Mouse (Mus musculus) gastrocnemius, postnatal 36 days (tissue): ENCODE results near the gene Sigmar1. TPM values are rescaled to one million over a fixed set of nuclear protein-coding genes. Genes with fewer than 3 reads are reported as not detected.
"Not testable (repeated sequence)": the region's sequence is repeated elsewhere in the genome, so short reads cannot be mapped to it uniquely, and the experiment has no call there.

ENCODE experiments used
- DNase-seq, 2 experiments: peaks; one replicate each; pipeline ENCODE4 v3.0.0; 2022
- intact Hi-C: fragments of 180-260 bp; cut with DNase I; formaldehyde crosslinking; loops from one replicate; pipeline ENCODE4 v1.15.1; 2025
- total RNA-seq, 2 experiments: library from RNA; stranded (reverse); gene quantifications; 2 replicates each; pipeline ENCODE4 v1.2.3; 2021

Sigmar1 gene
- total RNA-seq, 2 experiments from 2014 or later = 7.2 to 8.8 TPM

GRCm38 (mm10) chr4:41688562-41688961 lies 67.4 kb downstream of the Sigmar1 start:
- intact Hi-C loops = not testable (repeated sequence)

More at GRCm38 (mm10) chr4:41688562-41688961, 67.4 kb downstream of the Sigmar1 start:
- DNase-seq = not testable (repeated sequence)

Other genes with a start within 250 kb of the Sigmar1 start
- under 1 TPM in 1 of 2 experiments, not detected in 1; 0.37 TPM for gene 1110017D15Rik, start 238.8 kb downstream of the Sigmar1 start, total RNA-seq
- 10 to 100 TPM; 19.3 to 20.4 TPM for gene Fam219a, start 186.6 kb downstream of the Sigmar1 start, total RNA-seq
- not detected for gene Dnaic1, start 186.4 kb downstream of the Sigmar1 start, total RNA-seq
- gene Enho, start 115.8 kb downstream of the Sigmar1 start, total RNA-seq = 10 to 100 TPM; 10.3 to 10.9 TPM
- gene Cntfr, start 59.1 kb downstream of the Sigmar1 start, total RNA-seq = 10 to 100 TPM; 24.8 to 31.1 TPM
- 10 to 100 TPM; 30.8 to 41.2 TPM for gene Il11ra1, start 56.2 kb downstream of the Sigmar1 start, total RNA-seq
- 10 to 100 TPM; 46.8 to 50.0 TPM for gene Rpp25l, start 42.6 kb downstream of the Sigmar1 start, total RNA-seq
- 10 to 100 TPM; 40.9 to 41.9 TPM for gene Dctn3, start 33.0 kb downstream of the Sigmar1 start, total RNA-seq
- gene Arid3c, start 25.0 kb downstream of the Sigmar1 start, total RNA-seq = not detected
- gene Galt, start 929 bp downstream of the Sigmar1 start, total RNA-seq = 10 to 100 TPM; 27.5 to 36.7 TPM
- gene Ccl27a, start 18.1 kb upstream of the Sigmar1 start, total RNA-seq = 10 to 100 TPM; 18.5 to 19.1 TPM
- gene Gm21541, start 147.5 kb upstream of the Sigmar1 start, total RNA-seq = not detected
- not detected for gene Gm20878, start 185.4 kb upstream of the Sigmar1 start, total RNA-seq
- under 1 TPM in 1 of 2 experiments, not detected in 1; 0.07 TPM for gene Fam205a4, start 209.9 kb upstream of the Sigmar1 start, total RNA-seq